Mouse (Mus musculus) colon, adult 2 months (tissue): Measurements from ENCODE around the gene Sv2b. TPM values are rescaled to one million over a fixed set of nuclear protein-coding genes. Genes with fewer than 3 reads are reported as not detected.

Experiments
- polyA plus RNA-seq: library from polyadenylated mRNA; depleted of rRNA; stranded (reverse); fragments of >200 nt; gene quantifications from 2 replicates; pipeline ENCODE4 v1.2.3, GENCODE M21; 2012; rRNA removed

The Sv2b gene
- 0.21 and 0.33 TPM in 2 replicates for polyA plus RNA-seq

DNA sequence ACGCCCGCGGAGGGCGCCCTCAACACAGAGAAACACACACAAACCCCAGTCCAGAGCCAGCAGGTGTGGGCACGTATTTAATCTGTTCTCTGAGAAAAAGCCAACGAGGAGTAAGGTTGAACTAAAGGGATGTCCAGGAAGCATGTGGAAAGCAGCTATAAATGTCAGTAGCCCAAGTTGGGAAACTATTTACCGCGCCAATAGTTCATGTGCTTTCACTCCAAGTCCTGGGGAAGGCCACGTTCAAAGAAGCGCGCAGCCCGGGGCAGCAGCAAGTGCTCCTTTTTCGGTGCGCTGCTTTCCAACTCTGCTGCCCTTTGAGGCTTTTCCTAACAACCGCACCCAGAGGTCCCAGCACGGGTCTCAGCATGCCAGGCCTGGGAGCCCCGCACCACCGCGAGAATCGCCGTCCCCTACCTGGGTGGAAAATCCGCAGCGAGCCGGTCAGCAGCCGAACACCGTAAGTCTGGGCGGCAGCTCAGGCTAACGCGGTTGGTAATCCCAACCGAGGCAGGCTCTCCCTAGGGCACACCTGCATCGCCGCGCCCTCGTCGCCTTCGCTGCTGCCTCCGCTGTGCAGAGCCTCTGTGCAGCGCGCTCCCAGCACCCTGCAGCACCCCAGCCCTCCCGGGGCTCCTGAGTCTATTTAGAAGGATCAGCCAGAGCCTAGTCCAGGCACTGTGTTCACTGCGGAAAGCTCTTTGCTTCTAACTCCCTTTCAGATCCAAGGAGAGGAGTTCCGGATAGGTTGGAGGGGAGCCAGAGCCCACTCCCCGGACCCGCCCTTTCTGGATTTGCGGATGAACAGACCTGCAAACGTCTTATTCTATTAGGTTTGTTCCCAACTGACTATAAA lies at the start of gene Sv2b:
Gene Sv2b (minus strand): TSS at position 806 of the 856 bp plus-strand sequence.

Other genes starting within 250 kb of the Sv2b start
- 19.3 and 23.2 TPM in 2 replicates for gene Akap13, start 146.3 kb upstream of the Sv2b start, polyA plus RNA-seq